Mouse (Mus musculus) embryonic stem cell, embryonic (primary cell): Measurements from ENCODE around the gene Tmem248.

ENCODE experiments used
- CTCF ChIA-PET, 4 experiments: fragments of 300-600 bp in 2 of 4; fragments of 350-600 bp in 2 of 4; sonication (Branson Sonifier 250); formaldehyde crosslinking; loops; one replicate each; lab custom pipeline; 2022; ENCODE audit warnings: inconsistent platforms in 2 of 4; lab: Charles Lee
- POLR2A ChIA-PET, 4 experiments: fragments of 300-600 bp in 2 of 4; fragments of 350-600 bp in 2 of 4; sonication (Branson Sonifier 250); formaldehyde crosslinking; loops; one replicate each; lab custom pipeline; 2022; ENCODE audit warnings: antibody characterized with exemption in 4 of 4, inconsistent platforms in 1 of 4; lab: Charles Lee

The Tmem248 gene

GRCm38 (mm10) chr5:130263454-130263853 is 46.6 kb downstream of the Tmem248 start:
- CTCF ChIA-PET: interaction anchor here in 3 of 4 experiments (0.6 to 1.8 kb wide), 12 partner anchors 8 to 662 kb away, joined by 3 to 16 read pairs (median 3); partner anchors contain the start of genes Sbds (in 1 of the 3) and Tyw1 (in 1 of the 3)
- POLR2A ChIA-PET: interaction anchor here in 2 of 4 experiments (0.6 to 2.0 kb wide), 9 partner anchors 8 to 45 kb away, joined by 3 to 8 read pairs (median 4); partner anchors contain the start of genes Sbds (in 2 of the 2) and Tyw1 (in 2 of the 2)

GRCm38 (mm10) chr5:130264433-130265005 is 47.6 kb downstream of the Tmem248 start:
- ChIA-PET POLR2A (interaction anchor here in 3 of 4 experiments (0.6 to 7.0 kb wide), 4 partner anchors 8 to 42 kb away, joined by 3 to 81 read pairs (median 8); partner anchors contain the start of genes Sbds (in 2 of the 3) and Tyw1 (in 2 of the 3)), CTCF (interaction anchor here in 1 of 4 experiments (1.8 kb wide), 1 partner anchor 87 kb away, joined by 3 read pairs; no protein-coding TSS in a partner anchor)

- CTCF ChIA-PET: interaction anchor here (0.5 to 3.2 kb wide), 46 partner anchors 9 to 1179 kb away, joined by 3 to 71 read pairs (median 4); partner anchors contain the start of genes Sbds (in 4 of the 4) and Tyw1 (in 4 of the 4)
- POLR2A ChIA-PET: interaction anchor here (0.6 to 7.0 kb wide), 8 partner anchors 10 to 1271 kb away, joined by 3 to 81 read pairs (median 6); partner anchors contain the start of genes Sbds (in 2 of the 4) and Tyw1 (in 2 of the 4)
Measured at GRCm38 (mm10) chr5:130266651-130267050, 49.8 kb downstream of the Tmem248 start.

GRCm38 (mm10) chr5:130267316-130267715 is 50.4 kb downstream of the Tmem248 start:
- ChIA-PET POLR2A (interaction anchor here (0.6 to 7.0 kb wide), 8 partner anchors 10 to 1272 kb away, joined by 3 to 81 read pairs (median 6); partner anchors contain the start of genes Sbds (in 2 of the 4) and Tyw1 (in 2 of the 4)), CTCF (interaction anchor here (0.5 to 3.2 kb wide), 46 partner anchors 8 to 1116 kb away, joined by 3 to 71 read pairs (median 4); partner anchors contain the start of genes Sbds (in 4 of the 4) and Tyw1 (in 4 of the 4))

GRCm38 (mm10) chr5:130268976-130269375 is 52.1 kb downstream of the Tmem248 start:
- CTCF ChIA-PET: interaction anchor here in 3 of 4 experiments (0.7 to 3.2 kb wide), 5 partner anchors 11 to 503 kb away, joined by 3 to 71 read pairs (median 13); partner anchors contain the start of genes Sbds (in 1 of the 3) and Tyw1 (in 1 of the 3)
- POLR2A ChIA-PET: interaction anchor here in 3 of 4 experiments (0.7 to 7.0 kb wide), 6 partner anchors 12 to 51 kb away, joined by 3 to 81 read pairs (median 4); partner anchors contain the start of genes Sbds (in 3 of the 3) and Tyw1 (in 3 of the 3)

GRCm38 (mm10) chr5:130272344-130272743 is 55.5 kb downstream of the Tmem248 start:
- ChIA-PET POLR2A (interaction anchor here in 3 of 4 experiments (0.6 to 7.6 kb wide), 6 partner anchors 9 to 487 kb away, joined by 3 to 55 read pairs (median 6); partner anchors contain the start of genes Sbds (in 2 of the 3) and Tyw1 (in 2 of the 3)), CTCF (interaction anchor here (0.5 to 1.9 kb wide), 20 partner anchors 9 to 1086 kb away, joined by 3 to 14 read pairs (median 4); no protein-coding TSS in a partner anchor)

- ChIA-PET POLR2A (interaction anchor here in 3 of 4 experiments (0.9 to 7.6 kb wide), 5 partner anchors 10 to 22 kb away, joined by 3 to 55 read pairs (median 7); partner anchors contain the start of genes Sbds (in 2 of the 3) and Tyw1 (in 2 of the 3)), CTCF (interaction anchor here (0.5 to 1.9 kb wide), 19 partner anchors 9 to 1087 kb away, joined by 3 to 14 read pairs (median 4); no protein-coding TSS in a partner anchor)
Measured at GRCm38 (mm10) chr5:130273046-130273445, 56.2 kb downstream of the Tmem248 start.

GRCm38 (mm10) chr5:130275509-130275908 is 58.6 kb downstream of the Tmem248 start:
- POLR2A ChIA-PET: interaction anchor here in 3 of 4 experiments (1.2 to 7.6 kb wide), 3 partner anchors 19 kb away, joined by 4 to 55 read pairs (median 9); partner anchors contain the start of genes Sbds (in 1 of the 3) and Tyw1 (in 1 of the 3)
- CTCF ChIA-PET: interaction anchor here (0.6 to 1.9 kb wide), 14 partner anchors 8 to 583 kb away, joined by 3 to 7 read pairs (median 4); no protein-coding TSS in a partner anchor

- POLR2A ChIA-PET: interaction anchor here in 2 of 4 experiments (0.7 to 7.6 kb wide), 4 partner anchors 11 to 22 kb away, joined by 3 to 55 read pairs (median 10); partner anchors contain the start of genes Sbds (in 2 of the 2) and Tyw1 (in 2 of the 2)
- CTCF ChIA-PET: interaction anchor here in 2 of 4 experiments (0.6 to 2.0 kb wide), 2 partner anchors 12 to 21 kb away, joined by 4 to 6 read pairs; no protein-coding TSS in a partner anchor
Measured at GRCm38 (mm10) chr5:130278011-130278472, 61.2 kb downstream of the Tmem248 start.

- CTCF ChIA-PET: interaction anchor here in 1 of 4 experiments (0.6 to 1.2 kb wide), 2 partner anchors 10 to 99 kb away, joined by 5 to 7 read pairs; no protein-coding TSS in a partner anchor
- POLR2A ChIA-PET: interaction anchor here in 1 of 4 experiments (3.7 kb wide), 1 partner anchor 27 kb away, joined by 24 read pairs; the partner anchor contains the start of genes Sbds and Tyw1
Measured at GRCm38 (mm10) chr5:130283079-130283732, 66.3 kb downstream of the Tmem248 start.

- ChIA-PET POLR2A (interaction anchor here in 3 of 4 experiments (1.0 to 1.7 kb wide), 6 partner anchors 8 to 33 kb away, joined by 3 to 7 read pairs (median 4); partner anchors contain the start of genes Sbds (in 1 of the 3) and Tyw1 (in 1 of the 3)), CTCF (interaction anchor here in 3 of 4 experiments (0.5 to 1.1 kb wide), 4 partner anchors 8 to 109 kb away, joined by 3 to 6 read pairs (median 4); no protein-coding TSS in a partner anchor)
Measured at GRCm38 (mm10) chr5:130288106-130288505, 71.2 kb downstream of the Tmem248 start.

GRCm38 (mm10) chr5:130290242-130290641 is 73.4 kb downstream of the Tmem248 start:
- ChIA-PET CTCF (interaction anchor here in 3 of 4 experiments (0.6 to 1.5 kb wide), 5 partner anchors 10 to 161 kb away, joined by 3 to 5 read pairs (median 3); no protein-coding TSS in a partner anchor), POLR2A (interaction anchor here in 3 of 4 experiments (0.6 to 1.7 kb wide), 5 partner anchors 11 to 1933 kb away, joined by 3 to 7 read pairs (median 6); no protein-coding TSS in a partner anchor)

GRCm38 (mm10) chr5:130290775-130291174 is 73.9 kb downstream of the Tmem248 start:
- CTCF ChIA-PET: interaction anchor here in 3 of 4 experiments (0.6 to 1.5 kb wide), 6 partner anchors 9 to 273 kb away, joined by 3 to 6 read pairs (median 3); no protein-coding TSS in a partner anchor
- POLR2A ChIA-PET: interaction anchor here in 2 of 4 experiments (0.7 to 1.3 kb wide), 4 partner anchors 9 to 34 kb away, joined by 3 to 6 read pairs (median 4); no protein-coding TSS in a partner anchor

GRCm38 (mm10) chr5:130292976-130293375 is 76.1 kb downstream of the Tmem248 start:
- CTCF ChIA-PET: interaction anchor here in 2 of 4 experiments (0.8 to 1.6 kb wide), 3 partner anchors 17 to 26 kb away, joined by 3 to 4 read pairs (median 3); no protein-coding TSS in a partner anchor
- POLR2A ChIA-PET: interaction anchor here in 3 of 4 experiments (1.0 to 1.2 kb wide), 3 partner anchors 9 to 36 kb away, joined by 3 to 4 read pairs (median 3); no protein-coding TSS in a partner anchor
